Mouse (Mus musculus) stomach, embryonic 16.5 days (tissue): ENCODE data around the gene Gm3238. TPM values are rescaled to one million over a fixed set of nuclear protein-coding genes. Genes with fewer than 3 reads are reported as not detected.
"Not testable (repeated sequence)": the region's sequence is repeated elsewhere in the genome, so short reads cannot be mapped to it uniquely, and the experiment has no call there.

ENCODE experiments used
- ATAC-seq: fragments of 200-750 bp; cut with Nextera tagmentation; 2 replicates; pipeline ENCODE4 v1.8.0; 2017; ENCODE audit warnings: moderate number of reproducible peaks, moderate TSS enrichment; ENCODE audit not compliant: insufficient read depth, low FRiP score
- H3K27ac ChIP-seq: fragments of 300-500 bp; sonication (generic); 2 replicates; pipeline ENCODE4 v1.5.1; 2014; ENCODE audit warnings: low read length
- H3K27me3 ChIP-seq: fragments of 300-500 bp; sonication (generic); 2 replicates; pipeline ENCODE4 v1.6.1; 2014; ENCODE audit warnings: low read length, control low read depth, mixed read lengths; ENCODE audit not compliant: control insufficient read depth, insufficient read depth
- H3K36me3 ChIP-seq: fragments of 300-500 bp; sonication (generic); 2 replicates; pipeline ENCODE4 v1.6.1; 2014; ENCODE audit warnings: low read length; ENCODE audit not compliant: control insufficient read depth, insufficient read depth
- H3K4me1 ChIP-seq: fragments of 300-500 bp; sonication (generic); 2 replicates; pipeline ENCODE4 v1.6.1; 2014; ENCODE audit warnings: low read length, control low read depth, mixed read lengths; ENCODE audit not compliant: control insufficient read depth, insufficient read depth
- H3K4me2 ChIP-seq: fragments of 300-500 bp; sonication (generic); 2 replicates; pipeline ENCODE4 v1.6.1; 2014; ENCODE audit warnings: low read depth, low read length, mixed read lengths
- H3K4me3 ChIP-seq: fragments of 300-500 bp; sonication (generic); replicated peaks from 2 replicates; pipeline ENCODE4 v1.5.1; 2014; ENCODE audit warnings: mild to moderate bottlenecking, low read length
- H3K9ac ChIP-seq: fragments of 300-500 bp; sonication (generic); 2 replicates; pipeline ENCODE4 v1.6.1; 2014; ENCODE audit warnings: low read length
- H3K9me3 ChIP-seq: fragments of 300-500 bp; sonication (generic); replicated peaks from 2 replicates; pipeline ENCODE4 v1.6.1; 2016; ENCODE audit warnings: low read length, control low read depth; ENCODE audit not compliant: control insufficient read depth
- WGBS: fragments of 180-500 bp; shearing (Covaris S2); extraction: QIAGEN DNeasy Blood & Tissue Kit; methylation state at CpG from one replicate; pipeline ENCODE4 v1.1.7; 2014; 5-methylcytosine and 5-hydroxymethylcytosine counted together
- polyA plus RNA-seq: library from polyadenylated mRNA; unstranded; fragments of >200 nt; fragmentation: Nextera tagmentation; extraction: Ambion mirVana; gene quantifications from 2 replicates; pipeline ENCODE4 v1.2.1, GENCODE M21; 2015

The Gm3238 gene
- not detected in 2 replicates for polyA plus RNA-seq

- not testable (repeated sequence) for ATAC-seq, H3K4me3 ChIP-seq, H3K9ac ChIP-seq, H3K4me2 ChIP-seq, H3K27me3 ChIP-seq, H3K27ac ChIP-seq, H3K4me1 ChIP-seq, H3K9me3 ChIP-seq, H3K36me3 ChIP-seq
- 75% methylated on average over 1 of the region's 1 CpGs for WGBS
Observed at GRCm38 (mm10) chr10:77771225-77771624, at the start of gene Gm3238. Gm3238 (minus strand) TSS chr10:77771325.

DNA sequence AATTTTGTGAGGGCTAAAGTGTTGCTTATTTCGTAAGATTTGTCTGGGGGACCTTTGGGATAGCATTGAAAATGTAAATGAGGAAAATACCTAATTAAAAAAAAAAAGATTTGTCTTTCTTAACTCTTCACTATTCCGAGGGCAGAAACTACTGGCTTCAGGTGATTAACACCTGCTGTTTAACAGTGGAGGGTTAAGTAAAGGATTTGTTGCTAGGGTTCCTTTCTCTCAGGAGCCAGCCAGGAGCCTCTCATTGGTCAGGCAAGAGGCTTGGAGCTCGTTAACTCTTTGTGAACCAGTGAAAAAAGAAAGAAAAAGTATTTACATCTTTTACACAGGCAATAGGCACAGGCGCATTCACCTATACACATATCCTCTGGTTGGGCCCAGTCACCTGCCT lies 48.1 kb upstream of the Gm3238 start:
- Histone ChIP-seq H3K4me3 (no peak overlapping the region), H3K27me3 (no peaks in the 10 kb centered on the region), H3K4me1 (no peaks in the 10 kb centered on the region), H3K9me3 (peaks cover 3% of the 10 kb centered on the region; the same call in 1 of the 2 replicates), H3K9ac (no peak overlapping the region), H3K27ac (no peak overlapping the region), H3K4me2 (no peak overlapping the region), H3K36me3 (no peaks in the 10 kb centered on the region)
- ATAC-seq: no peak
- WGBS: 37% methylated on average over 4 of the region's 4 CpGs

DNA sequence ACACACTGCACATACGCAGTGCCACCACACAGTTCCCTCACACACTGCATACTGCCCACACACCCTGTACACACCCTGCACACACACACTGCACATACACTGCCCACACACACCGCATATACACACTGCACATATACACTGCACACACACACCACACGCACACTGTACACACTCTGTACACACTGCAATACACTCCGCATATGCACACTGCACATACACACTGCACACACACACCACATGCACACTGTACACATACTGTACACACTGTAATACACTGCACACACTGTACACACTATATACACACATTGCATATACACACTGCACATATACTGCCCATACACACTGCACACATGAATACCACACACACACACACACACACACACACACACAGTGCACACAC lies 47.4 kb upstream of the Gm3238 start:
- no peaks in the 10 kb centered on the region for H3K9me3 ChIP-seq
- no peak overlapping the region for H3K9ac ChIP-seq
- ATAC-seq: peak; percentile 44
- H3K36me3 ChIP-seq: no peaks in the 10 kb centered on the region
- WGBS: 93% methylated on average over 4 of the region's 4 CpGs
- H3K27me3 ChIP-seq: no peaks in the 10 kb centered on the region
- H3K4me3 ChIP-seq: no peak overlapping the region
- H3K4me2 ChIP-seq: no peak overlapping the region
- H3K4me1 ChIP-seq: no peaks in the 10 kb centered on the region
- no peak overlapping the region for H3K27ac ChIP-seq

DNA sequence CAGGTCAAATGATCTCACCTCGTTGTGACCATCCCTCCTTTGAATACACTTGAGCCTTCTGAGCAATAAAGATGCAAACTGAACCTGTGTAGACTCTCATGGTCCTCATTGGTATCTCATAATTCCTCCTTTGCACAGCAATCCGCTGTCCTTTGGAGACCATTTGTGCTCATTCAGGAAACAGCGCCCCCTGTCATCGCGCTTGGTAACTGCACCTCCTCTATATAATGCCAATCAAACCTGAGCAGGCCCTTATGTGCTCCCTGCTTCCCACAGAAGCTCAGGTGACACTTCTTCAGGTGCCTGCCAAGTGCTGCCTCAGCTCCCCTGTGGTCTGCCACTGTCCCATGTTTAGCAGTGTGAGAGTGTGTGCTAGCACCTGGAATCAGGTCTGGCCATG lies 44.4 kb upstream of the Gm3238 start:
- Histone ChIP-seq H3K36me3 (no peaks in the 10 kb centered on the region), H3K9me3 (no peaks in the 10 kb centered on the region), H3K27ac (no peak overlapping the region), H3K9ac (no peak overlapping the region), H3K4me3 (no peak overlapping the region), H3K4me1 (no peaks in the 10 kb centered on the region), H3K27me3 (no peaks in the 10 kb centered on the region), H3K4me2 (no peak overlapping the region)
- ATAC-seq: no peak
- 27% methylated on average over 5 of the region's 5 CpGs for WGBS

GRCm38 (mm10) chr10:77814382-77814781 lies 43.3 kb upstream of the Gm3238 start, which contains the start of gene Gm2696:
Gm2696 (plus strand) TSS chr10:77814682.
- no peak within 1 kb of the TSS for H3K27ac ChIP-seq
- WGBS: 32% methylated on average over 4 of the region's 4 CpGs
- H3K9me3 ChIP-seq: no peaks in the 10 kb centered on the region
- H3K4me2 ChIP-seq: no peak within 1 kb of the TSS
- no peaks in the 10 kb centered on the region for H3K36me3 ChIP-seq
- H3K9ac ChIP-seq: no peak within 1 kb of the TSS
- no peaks in the 10 kb centered on the region for H3K4me1 ChIP-seq
- H3K4me3 ChIP-seq: no peak within 1 kb of the TSS
- ATAC-seq: no peak
- no peaks in the 10 kb centered on the region for H3K27me3 ChIP-seq

DNA sequence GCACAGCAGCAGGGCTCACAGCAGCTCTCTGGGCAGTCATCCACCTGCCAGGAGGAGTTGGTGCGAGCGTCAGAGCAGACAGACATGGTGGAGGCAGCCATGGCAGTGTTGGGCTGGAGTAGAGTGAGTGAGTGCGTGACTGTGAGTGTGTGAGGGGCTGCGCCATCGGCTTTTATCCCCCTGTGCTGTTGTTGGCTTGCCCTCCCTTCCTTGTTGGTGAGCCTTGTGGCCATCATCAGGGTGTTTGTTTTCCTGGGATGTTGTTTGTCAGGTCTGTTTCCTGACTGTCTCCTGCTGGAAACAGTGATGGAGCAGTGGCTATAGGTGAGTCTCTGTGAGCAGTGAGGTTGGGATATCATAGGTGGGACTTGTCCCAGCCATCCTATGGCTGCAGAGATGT lies 40.6 kb upstream of the Gm3238 start, which contains the start of gene Gm9507:
Gene Gm9507, minus strand, starts transcription at position 101 of the 400 bp plus-strand sequence.
- 60% methylated on average over 5 of the region's 5 CpGs for WGBS
- Histone ChIP-seq H3K4me3 (no peak within 1 kb of the TSS), H3K27me3 (no peaks in the 10 kb centered on the region), H3K4me2 (no peak within 1 kb of the TSS), H3K9ac (no peak within 1 kb of the TSS), H3K36me3 (no peaks in the 10 kb centered on the region), H3K9me3 (no peaks in the 10 kb centered on the region), H3K27ac (no peak within 1 kb of the TSS), H3K4me1 (no peaks in the 10 kb centered on the region)
- no peak for ATAC-seq

- Histone ChIP-seq H3K27ac (no peak overlapping the region), H3K9me3 (no peaks in the 10 kb centered on the region), H3K4me3 (no peak overlapping the region), H3K27me3 (no peaks in the 10 kb centered on the region), H3K4me2 (no peak overlapping the region), H3K36me3 (no peaks in the 10 kb centered on the region), H3K4me1 (no peaks in the 10 kb centered on the region), H3K9ac (no peak overlapping the region)
- ATAC-seq: no peak
- WGBS: 42% methylated on average over 3 of the region's 3 CpGs
Observed at GRCm38 (mm10) chr10:77804095-77804494, 33.0 kb upstream of the Gm3238 start.

DNA sequence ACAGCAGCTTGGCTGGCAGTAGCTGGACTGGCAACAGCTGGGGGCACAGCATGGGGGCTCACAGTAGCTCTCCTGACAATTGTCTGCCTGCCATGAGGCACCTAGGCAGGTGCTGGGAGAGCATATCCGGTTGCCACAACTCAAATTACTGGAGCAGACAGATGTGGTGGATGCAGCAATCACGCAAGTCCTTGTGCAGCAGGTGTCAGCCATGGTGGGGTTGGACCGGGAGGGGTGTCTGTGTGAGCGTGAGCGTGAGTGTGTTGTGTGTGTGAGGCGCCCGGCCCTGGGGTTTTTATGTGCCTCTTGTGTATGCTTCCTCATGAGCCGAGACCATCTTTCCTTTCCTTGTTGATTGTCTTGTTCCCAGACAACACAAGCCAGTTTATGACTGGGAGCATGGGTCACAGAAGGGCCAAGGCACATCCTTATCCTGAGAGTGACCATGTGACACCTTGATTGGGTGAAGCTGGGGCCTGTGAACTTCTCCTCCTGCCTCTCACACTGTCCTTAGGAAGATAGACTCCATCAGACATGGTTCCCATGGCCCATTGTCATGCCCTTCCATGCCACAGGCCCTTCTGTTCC lies 27.9 kb upstream of the Gm3238 start, which contains the start of gene Gm19668:
Gene Gm19668, minus strand, starts transcription at position 213 of the 588 bp plus-strand sequence.
- H3K27me3 ChIP-seq: no peaks in the 10 kb centered on the region
- no peaks in the 10 kb centered on the region for H3K9me3 ChIP-seq
- H3K27ac ChIP-seq: no peak within 1 kb of the TSS
- H3K4me1 ChIP-seq: no peaks in the 10 kb centered on the region
- 62% methylated on average over 8 of the region's 8 CpGs for WGBS
- H3K4me3 ChIP-seq: no peak within 1 kb of the TSS
- no peak within 1 kb of the TSS for H3K9ac ChIP-seq
- ATAC-seq: no peak
- H3K36me3 ChIP-seq: no peaks in the 10 kb centered on the region
- H3K4me2 ChIP-seq: no peak within 1 kb of the TSS

DNA sequence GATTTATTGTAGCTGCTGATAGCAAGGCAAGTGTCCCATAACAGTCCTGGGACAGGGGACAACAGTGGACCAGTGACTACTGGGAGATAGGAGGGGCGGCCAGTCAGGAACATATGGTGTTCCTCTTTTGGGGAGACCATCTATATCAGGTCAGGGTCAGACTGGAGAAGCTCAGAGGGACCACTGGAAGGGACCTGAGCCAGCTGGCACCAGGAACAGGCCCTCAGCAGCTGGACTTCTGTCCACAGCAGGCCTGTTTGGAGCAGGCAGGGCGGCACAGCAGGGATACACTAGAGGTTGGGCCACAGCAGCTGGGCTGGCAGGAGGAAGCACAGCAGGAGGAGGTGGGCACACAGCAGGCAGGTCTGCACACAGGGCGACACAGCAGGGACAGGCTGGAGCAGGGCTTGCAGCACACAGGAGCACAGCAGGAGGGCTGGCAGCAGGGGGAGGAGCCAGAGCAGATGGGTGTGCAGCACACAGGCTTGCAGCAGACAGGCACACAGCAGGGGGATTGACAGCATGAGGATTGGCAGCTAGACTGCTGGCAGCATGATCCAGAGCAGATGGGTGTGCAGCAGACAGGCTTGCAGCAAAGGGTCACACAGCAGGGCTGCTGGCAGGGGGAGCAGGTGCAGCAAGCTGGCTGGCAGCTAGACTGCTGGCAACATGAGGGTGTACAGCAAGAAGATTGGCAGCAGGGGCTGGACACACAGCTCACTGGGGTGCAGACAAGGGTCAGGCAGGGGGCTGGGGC lies 27.2 kb upstream of the Gm3238 start:
- not testable (repeated sequence) for ATAC-seq, H3K27me3 ChIP-seq, H3K4me3 ChIP-seq, H3K9me3 ChIP-seq, H3K4me2 ChIP-seq, H3K27ac ChIP-seq, H3K9ac ChIP-seq, H3K36me3 ChIP-seq, H3K4me1 ChIP-seq
- 38% methylated on average over 3 of the region's 3 CpGs for WGBS
